Mouse (Mus musculus) small intestine, adult 2 months (tissue): ENCODE measurements around the gene Ypel3. TPM values are rescaled to one million over a fixed set of nuclear protein-coding genes. Genes with fewer than 3 reads are reported as not detected.

Experiments
- H3K27ac ChIP-seq: fragments of 200-500 bp; 2 replicates; pipeline ENCODE4 v1.5.1; 2012; ENCODE audit warnings: low read depth, low read length, control low read depth, inconsistent platforms; ENCODE audit not compliant: insufficient read depth
- H3K27me3 ChIP-seq: fragments of 200-500 bp; 2 replicates; pipeline ENCODE4 v1.6.1; 2012; ENCODE audit warnings: mild to moderate bottlenecking, moderate library complexity, low read length, inconsistent platforms; ENCODE audit not compliant: control insufficient read depth, insufficient read depth
- H3K36me3 ChIP-seq: fragments of 200-500 bp; 2 replicates; pipeline ENCODE4 v1.6.1; 2012; ENCODE audit warnings: mild to moderate bottlenecking, low read length, control low read depth, inconsistent platforms; ENCODE audit not compliant: control insufficient read depth, insufficient read depth
- H3K4me1 ChIP-seq: fragments of 200-500 bp; 2 replicates; pipeline ENCODE4 v1.6.1; 2012; ENCODE audit warnings: low read length, inconsistent platforms, mixed read lengths; ENCODE audit not compliant: control insufficient read depth, insufficient read depth, insufficient read length
- H3K4me3 ChIP-seq: fragments of 200-500 bp; 2 replicates; pipeline ENCODE4 v1.5.1; 2012; ENCODE audit warnings: low read depth, mild to moderate bottlenecking, control low read depth, inconsistent platforms, low read length, moderate library complexity
- CTCF ChIP-seq: fragments of 200-500 bp; IDR thresholded peaks from 2 replicates; pipeline ENCODE4 v1.5.1; 2012; ENCODE audit warnings: low read depth, mild to moderate bottlenecking, control low read depth, inconsistent platforms, low read length, moderate library complexity, mixed read lengths; ENCODE audit not compliant: insufficient replicate concordance, insufficient read length; ENCODE audit errors: extremely low read depth
- POLR2A ChIP-seq: fragments of 200-500 bp; IDR thresholded peaks from 2 replicates; pipeline ENCODE4 v1.6.1; 2012; ENCODE audit warnings: low read depth, mild to moderate bottlenecking, control low read depth, inconsistent platforms, low read length, moderate library complexity
- WGBS: fragments of 180-500 bp; shearing (Covaris S2); methylation state at CpG from one replicate; pipeline ENCODE4 v1.1.7; 2018; 5-methylcytosine and 5-hydroxymethylcytosine counted together
- polyA plus RNA-seq: library from polyadenylated mRNA; depleted of rRNA; stranded (reverse); fragments of >200 nt; gene quantifications from 2 replicates; pipeline ENCODE4 v1.2.3, GENCODE M21; 2012

Ypel3 gene
- polyA plus RNA-seq, 1 experiment = 244 TPM

DNA sequence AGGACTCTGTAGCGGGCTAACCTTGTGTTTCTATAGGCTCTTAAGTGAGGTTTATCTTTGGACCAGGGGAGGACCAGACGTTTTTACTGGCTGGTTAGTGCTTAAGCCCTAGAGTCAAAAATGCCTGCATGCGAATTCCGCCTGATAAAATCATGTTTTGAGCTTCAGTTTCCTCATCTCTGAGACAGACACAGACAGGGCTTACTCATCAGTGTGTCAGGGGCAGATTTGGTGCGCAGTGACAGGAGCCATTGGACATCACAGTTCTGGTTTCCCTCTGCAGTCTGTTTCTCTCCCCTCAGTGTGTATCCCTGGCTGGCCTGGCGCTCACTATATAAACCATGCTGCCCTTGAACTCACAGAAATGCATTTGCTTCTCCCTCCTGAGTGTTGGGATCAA lies 26.4 kb downstream of the Ypel3 start:
- WGBS = 92% methylated on average over 6 of the region's 6 CpGs
- TF ChIP-seq POLR2A = no peak
- TF ChIP-seq CTCF = no peak

GRCm38 (mm10) chr7:126803751-126804150 lies 27.0 kb downstream of the Ypel3 start:
- H3K27ac ChIP-seq = no peak overlapping the region
- TF ChIP-seq POLR2A (no peak), CTCF (no peak)
- peaks cover 20% of the 10 kb centered on the region for H3K4me1 ChIP-seq

More for the DNA sequence above, 26.4 kb downstream of the Ypel3 start:
- Histone ChIP-seq H3K27me3 (no peaks in the 10 kb centered on the region), H3K4me3 (no peak overlapping the region), H3K4me1 (peaks cover 17% of the 10 kb centered on the region), H3K27ac (no peak overlapping the region), H3K36me3 (no peaks in the 10 kb centered on the region)

GRCm38 (mm10) chr7:126806956-126807355 lies 30.2 kb downstream of the Ypel3 start:
- 16% methylated on average over 6 of the region's 6 CpGs for WGBS
- no peaks in the 10 kb centered on the region for H3K36me3 ChIP-seq
- peaks cover 18% of the 10 kb centered on the region for H3K4me1 ChIP-seq
- H3K4me3 ChIP-seq = no peak overlapping the region
- peak overlapping the region; percentile 79 for H3K27ac ChIP-seq
- H3K27me3 ChIP-seq = no peaks in the 10 kb centered on the region
- TF ChIP-seq CTCF = no peak
- no peak for TF ChIP-seq POLR2A

More at GRCm38 (mm10) chr7:126803751-126804150, 27.0 kb downstream of the Ypel3 start:
- Histone ChIP-seq H3K4me3 (no peak overlapping the region), H3K27me3 (no peaks in the 10 kb centered on the region), H3K36me3 (no peaks in the 10 kb centered on the region)

GRCm38 (mm10) chr7:126807405-126807804 lies 30.6 kb downstream of the Ypel3 start:
- Histone ChIP-seq H3K27ac (peak overlapping the region; percentile 79), H3K4me3 (no peak overlapping the region), H3K36me3 (no peaks in the 10 kb centered on the region), H3K4me1 (peaks cover 18% of the 10 kb centered on the region), H3K27me3 (no peaks in the 10 kb centered on the region)
- TF ChIP-seq CTCF (no peak), POLR2A (no peak)
- 38% methylated on average over 4 of the region's 4 CpGs for WGBS

DNA sequence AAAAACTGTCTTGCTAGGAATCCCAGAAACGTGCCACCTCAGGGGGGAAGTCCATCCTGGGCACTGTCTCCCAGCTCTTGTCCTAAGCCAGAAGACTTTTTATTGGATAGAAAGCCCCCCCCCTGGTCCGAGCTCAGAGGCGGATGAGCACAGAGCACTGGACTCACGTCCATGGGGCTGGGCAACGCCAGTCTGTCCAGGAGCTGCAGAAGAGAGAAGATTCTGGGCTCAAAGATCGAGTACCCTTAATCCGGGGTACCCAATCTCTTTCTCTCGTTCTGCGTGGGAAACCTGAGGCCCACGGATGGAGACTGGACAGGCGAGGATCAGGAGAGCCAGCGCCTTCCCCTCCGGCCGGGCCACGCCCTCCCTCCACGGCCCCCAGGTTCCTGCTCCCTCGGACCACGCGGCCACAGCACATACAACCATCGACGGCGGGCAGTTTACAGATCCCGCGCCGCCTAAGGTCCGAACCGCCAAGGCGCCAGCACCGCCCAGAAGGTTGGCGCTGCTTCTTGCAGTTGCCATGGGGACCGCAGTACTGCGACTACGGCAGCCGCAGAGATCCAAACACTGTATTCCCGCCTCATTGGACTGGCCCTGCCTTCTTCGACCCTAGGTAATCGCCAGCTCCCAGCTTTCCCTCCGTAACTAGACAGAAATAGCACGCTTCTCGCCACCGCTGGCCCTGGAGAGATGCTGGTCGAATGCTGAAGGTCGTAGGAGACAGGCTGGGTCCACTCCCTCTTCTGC lies 32.1 kb downstream of the Ypel3 start:
- 1% methylated on average over 43 of the region's 43 CpGs for WGBS
- no peak for TF ChIP-seq POLR2A
- no peak for TF ChIP-seq CTCF
- Histone ChIP-seq H3K27me3 (no peaks in the 10 kb centered on the region), H3K36me3 (no peaks in the 10 kb centered on the region), H3K4me1 (peaks cover 18% of the 10 kb centered on the region), H3K4me3 (peak overlapping the region; percentile 84), H3K27ac (no peak overlapping the region)

DNA sequence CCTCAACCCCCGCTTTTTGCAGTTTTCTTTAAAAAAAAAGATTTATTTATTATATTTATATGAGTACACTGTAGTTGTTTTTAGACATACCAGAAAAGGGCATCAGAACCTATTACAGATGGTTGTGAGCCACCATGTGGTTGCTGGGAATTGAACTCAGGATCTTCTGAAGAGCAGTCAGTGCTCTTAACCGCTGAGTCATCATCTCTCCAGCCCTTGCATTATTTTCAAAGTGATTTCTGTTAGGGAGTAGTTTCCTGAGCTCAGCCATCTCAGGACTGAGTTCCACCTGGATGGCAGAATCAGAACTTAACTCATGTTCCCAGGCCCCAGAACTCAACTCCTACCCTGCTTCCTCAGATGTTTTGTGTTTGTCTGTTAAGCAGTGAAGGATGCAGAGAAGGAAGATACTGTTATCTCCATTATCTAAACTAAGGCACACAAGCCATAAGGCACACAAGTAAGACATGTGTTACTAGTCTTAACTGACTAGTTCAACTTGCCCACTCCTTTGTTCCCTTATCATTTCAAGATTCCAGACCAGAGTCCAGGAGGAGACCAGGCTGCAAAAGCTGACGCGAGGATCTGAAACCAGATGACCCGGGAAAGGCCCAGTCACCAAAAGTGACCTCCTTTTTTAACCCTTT lies 33.1 kb downstream of the Ypel3 start:
- Histone ChIP-seq H3K4me1 (peaks cover 18% of the 10 kb centered on the region), H3K36me3 (no peaks in the 10 kb centered on the region), H3K27ac (no peak overlapping the region), H3K27me3 (no peaks in the 10 kb centered on the region), H3K4me3 (no peak overlapping the region)
- no peak for TF ChIP-seq POLR2A
- no peak for TF ChIP-seq CTCF
- 41% methylated on average over 5 of the region's 5 CpGs for WGBS

GRCm38 (mm10) chr7:126815726-126816222 lies 39.0 kb downstream of the Ypel3 start:
- H3K36me3 ChIP-seq = no peaks in the 10 kb centered on the region
- no peak overlapping the region for H3K4me3 ChIP-seq
- 51% methylated on average over 8 of the region's 8 CpGs for WGBS
- TF ChIP-seq CTCF = no peak
- no peak for TF ChIP-seq POLR2A
- no peak overlapping the region for H3K27ac ChIP-seq
- no peaks in the 10 kb centered on the region for H3K4me1 ChIP-seq
- no peaks in the 10 kb centered on the region for H3K27me3 ChIP-seq
